Comparison of ENCODE assay signal across 19 mouse cellular contexts in the genomic region with DNA sequence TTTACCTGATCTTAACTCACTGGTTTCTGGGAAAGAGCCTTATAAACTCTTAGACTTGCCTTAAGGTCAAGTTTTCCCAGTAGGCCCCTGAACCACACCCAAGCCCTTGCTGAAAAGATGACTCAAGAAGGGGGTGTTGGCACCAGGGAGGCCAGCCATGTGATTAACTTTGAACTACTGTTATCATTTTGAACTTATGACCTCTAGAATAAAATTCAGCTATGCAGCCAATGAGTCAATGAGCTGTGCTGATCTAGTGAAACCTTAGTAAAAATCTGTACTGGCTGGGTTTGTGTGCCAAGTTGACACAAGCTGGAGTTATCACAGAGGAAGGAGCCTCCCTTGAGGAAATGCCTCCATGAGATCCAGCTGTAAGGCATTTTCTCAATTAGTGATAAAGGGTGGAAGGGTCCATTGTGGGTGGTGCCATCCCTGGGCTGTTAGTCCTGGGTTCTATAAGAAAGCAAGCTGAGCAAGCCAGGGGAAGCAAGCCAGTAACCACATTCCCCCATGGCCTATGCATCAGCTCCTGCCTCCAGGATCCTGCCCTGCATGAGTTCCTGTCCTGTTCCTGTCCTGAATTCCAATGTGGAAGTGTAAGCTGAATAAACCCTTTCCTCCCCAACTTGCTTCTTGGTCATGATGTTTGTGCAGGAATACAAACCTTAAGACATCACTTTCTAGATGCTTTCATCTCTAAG. TPM values are rescaled to one million over a fixed set of nuclear protein-coding genes. Genes with fewer than 3 reads are reported as not detected.
DNase-seq lines count a peak whose midpoint lies in the region; ATAC-seq and TF ChIP-seq lines count a peak whose summit lies in the region.
"Not testable (repeated sequence)": the region's sequence is repeated elsewhere in the genome, so short reads cannot be mapped to it uniquely, and the experiment has no call there.
"Had no signal": no experiment of that assay in that cellular context is flagged by ENCODE, and none has a peak within 500 bp of the region (broad histone marks: within the 10 kb centered on the region; RNA-seq: fewer than 3 reads in every experiment).

No protein-coding gene starts in this region.

- peak; percentile 71 for DNase-seq in NIH3T3 (ENCODE audit: low read depth)
- DNase-seq in fibroblast of lung, adult 2 months (ENCODE audit: low read depth), result peak; percentile 47
- DNase-seq in heart, postnatal 0 days (ENCODE audit: low spot score), result peak; percentile 65
- peak; percentile 5 to 13 for DNase-seq in lung, adult 18-20 months

- H3K27me3 ChIP-seq in heart, embryonic 11.5 days (ENCODE audit: control insufficient read depth, insufficient read depth, low read length); heart, postnatal 0 days (ENCODE audit: control insufficient read depth, insufficient read depth, low read length); intestine, embryonic 16.5 days (replicated peaks; ENCODE audit: control insufficient read depth, insufficient read depth, low read length); small intestine, adult 2 months (ENCODE audit: control insufficient read depth, insufficient read depth, low read length): not testable (repeated sequence)

- H3K36me3 ChIP-seq in heart, embryonic 11.5 days (ENCODE audit: control insufficient read depth, insufficient read depth, low read length); heart, postnatal 0 days (replicated peaks; ENCODE audit: control insufficient read depth, insufficient read depth, low read length); intestine, embryonic 16.5 days (ENCODE audit: control insufficient read depth, insufficient read depth, low read length); small intestine, adult 2 months (ENCODE audit: control insufficient read depth, insufficient read depth, low read length): not testable (repeated sequence)

- not testable (repeated sequence) for H3K9ac ChIP-seq in heart, embryonic 11.5 days (ENCODE audit: low read depth, low read length); heart, postnatal 0 days (replicated peaks; ENCODE audit: low read depth, low read length); intestine, embryonic 16.5 days (ENCODE audit: low read depth, low read length)

- not testable (repeated sequence) for H3K9me3 ChIP-seq in heart, embryonic 11.5 days (replicated peaks; ENCODE audit: control insufficient read depth, low read length); heart, postnatal 0 days (replicated peaks; ENCODE audit: control insufficient read depth, low read length); intestine, embryonic 16.5 days (ENCODE audit: control insufficient read depth, low read length)

- ATAC-seq in heart, embryonic 11.5 days (replicated peaks; ENCODE audit: insufficient number of reproducible peaks, low FRiP score, low TSS enrichment), result not testable (repeated sequence)
- peak; percentile 34 for ATAC-seq in heart, postnatal 0 days (ENCODE audit: insufficient read depth, low read depth)
- peak; percentile 93 for ATAC-seq in intestine, embryonic 16.5 days

- H3K4me1 ChIP-seq in heart, embryonic 11.5 days (ENCODE audit: control insufficient read depth, insufficient read depth, low read length), result peaks cover 12% of the 10 kb centered on the region
- H3K4me1 ChIP-seq in heart, postnatal 0 days (ENCODE audit: control insufficient read depth, insufficient read depth), result peaks cover 14% of the 10 kb centered on the region
- peaks cover 15% of the 10 kb centered on the region for H3K4me1 ChIP-seq in intestine, embryonic 16.5 days (ENCODE audit: control insufficient read depth, insufficient read depth, low read length)
- peaks cover 19% of the 10 kb centered on the region; the same call in 1 of the 2 replicates for H3K4me1 ChIP-seq in small intestine, adult 2 months (ENCODE audit: control insufficient read depth, insufficient read depth, insufficient read length, low read length)

- not testable (repeated sequence) for TF ChIP-seq CTCF in heart, postnatal 0 days (IDR thresholded peaks at IDR 0.05; ENCODE audit: low read depth); small intestine, adult 2 months (IDR thresholded peaks at IDR 0.05; ENCODE audit: extremely low read depth, insufficient read length, insufficient replicate concordance, low read depth, low read length)

- peak overlapping the region; percentile 85 for H3K27ac ChIP-seq in heart, embryonic 11.5 days (ENCODE audit: low read depth, low read length)
- H3K27ac ChIP-seq in heart, postnatal 0 days (ENCODE audit: low read depth), result peak overlapping the region; percentile 47; the same call in 1 of the 2 replicates
- peak overlapping the region; percentile 67 for H3K27ac ChIP-seq in intestine, embryonic 16.5 days (ENCODE audit: low read length)
- H3K27ac ChIP-seq in small intestine, adult 2 months (ENCODE audit: insufficient read depth, low read depth, low read length), result peak overlapping the region; percentile 85

- TF ChIP-seq POLR2A in small intestine, adult 2 months (IDR thresholded peaks at IDR 0.05; ENCODE audit: low read depth, low read length), result not testable (repeated sequence)

- not testable (repeated sequence) for TF ChIP-seq EP300 in heart, postnatal 0 days (IDR thresholded peaks at IDR 0.05; ENCODE audit: low read depth)

- H3K4me3 ChIP-seq in heart, embryonic 11.5 days (ENCODE audit: low read depth, low read length); heart, postnatal 0 days (ENCODE audit: low read depth, low read length); intestine, embryonic 16.5 days (ENCODE audit: low read length); small intestine, adult 2 months (ENCODE audit: low read depth, low read length): not testable (repeated sequence)

- not testable (repeated sequence) for H3K4me2 ChIP-seq in heart, embryonic 11.5 days; heart, postnatal 0 days (ENCODE audit: low read depth, low read length); intestine, embryonic 16.5 days (ENCODE audit: low read depth, low read length)

RNA-seq across cellular contexts. Expression of a gene that starts 58.0 kb away (rescaled TPM):
- not detected in 2 replicates for polyA plus RNA-seq in heart, embryonic 11.5 days (2014; fragmentation: Nextera tagmentation; extraction: Ambion mirVana)
- not detected in 2 replicates for total RNA-seq in heart, postnatal 0 days (2014; rRNA removed; ENCODE audit: low replicate concordance)
- not detected in 2 replicates for polyA plus RNA-seq in heart, postnatal 0 days (2015; fragmentation: Nextera tagmentation; extraction: Ambion mirVana)
- polyA plus RNA-seq in intestine, embryonic 16.5 days (2015; fragmentation: Nextera tagmentation; extraction: Ambion mirVana), result 0.46 and 1.1 TPM in 2 replicates
- polyA plus RNA-seq in small intestine, adult 2 months (2012; rRNA removed), result 1.2 TPM in 1 of 2 replicates, not detected in the other
- total RNA-seq: adrenal gland, adult 18-20 months; gastrocnemius, postnatal 25 days; heart, postnatal 14 days; layer of hippocampus, adult 2 months; layer of hippocampus, postnatal 25 days had no signal
- polyA plus RNA-seq: cortical plate, adult 2 months; embryonic facial prominence, embryonic 10.5 days; forebrain, embryonic 12.5 days; hindbrain, embryonic 13.5 days; limb, embryonic 10.5 days; midbrain, embryonic 14.5 days; neural tube, embryonic 12.5 days had no signal

Comparison
In these comparisons a context has a peak if more than half of its experiments do, and no peak if none do; other contexts are left out.
1. DNase-seq: peak in every context shown above with its lines; median percentile 71 in NIH3T3; 65 in heart, postnatal 0 days; 47 in fibroblast of lung, adult 2 months; 9 in lung, adult 18-20 months.